Mouse (Mus musculus) MEL (cell line): Measurements from ENCODE around the gene Slc24a1. TPM values are rescaled to one million over a fixed set of nuclear protein-coding genes. Genes with fewer than 3 reads are reported as not detected.
A peak's percentile ranks its signal among the peaks of the same experiment; 100 is the strongest.

ENCODE experiments used
- DNase-seq: peaks from one replicate; pipeline ENCODE4 v3.0.0; 2011; ENCODE audit warnings: low read depth, low spot score
- H3K27ac ChIP-seq: 2 replicates; pipeline ENCODE4 v1.5.1; 2012; ENCODE audit warnings: low read depth, mild to moderate bottlenecking, control low read depth, low read length, moderate library complexity; ENCODE audit not compliant: control insufficient read depth
- H3K27me3 ChIP-seq, 2 experiments: fragments of 150-350 bp in 1 of 2; sonication (generic) in 1 of 2; 2 replicates each; pipeline ENCODE4 v1.6.1; 2012; ENCODE audit warnings: low read length in 2 of 2, mild to moderate bottlenecking in 2 of 2, improper control_type of control experiment in 1 of 2, moderate library complexity in 1 of 2; ENCODE audit not compliant: insufficient read depth in 2 of 2, control insufficient read depth in 1 of 2
- H3K36me3 ChIP-seq, 2 experiments: 2 replicates each; pipeline ENCODE4 v1.6.1; 2012 to 2014; ENCODE audit warnings: low read length in 2 of 2, improper control_type of control experiment in 1 of 2, inconsistent platforms in 1 of 2, mild to moderate bottlenecking in 1 of 2; ENCODE audit not compliant: insufficient read depth in 2 of 2, control insufficient read depth in 1 of 2
- H3K4me1 ChIP-seq, 2 experiments: fragments of 150-350 bp in 1 of 2; sonication (generic) in 1 of 2; 2 replicates each; pipeline ENCODE4 v1.6.1; 2012; ENCODE audit warnings: low read length in 2 of 2, improper control_type of control experiment in 1 of 2, mild to moderate bottlenecking in 1 of 2; ENCODE audit not compliant: insufficient read depth in 2 of 2, control insufficient read depth in 1 of 2
- H3K4me3 ChIP-seq, 2 experiments: fragments of 150-350 bp in 1 of 2; sonication (generic) in 1 of 2; 2 replicates each; pipeline ENCODE4 v1.5.1; 2012; ENCODE audit warnings: low read depth in 2 of 2, low read length in 2 of 2, mild to moderate bottlenecking in 2 of 2, moderate library complexity in 2 of 2, control low read depth in 1 of 2, improper control_type of control experiment in 1 of 2; ENCODE audit not compliant: control insufficient read depth in 1 of 2, insufficient read depth in 1 of 2
- H3K79me2 ChIP-seq: 2 replicates; pipeline ENCODE4 v1.6.1; 2012; ENCODE audit warnings: mild to moderate bottlenecking, low read length, moderate library complexity; ENCODE audit not compliant: control insufficient read depth, poor library complexity, insufficient read depth
- H3K9ac ChIP-seq: 2 replicates; pipeline ENCODE4 v1.6.1; 2012; ENCODE audit warnings: low read depth, mild to moderate bottlenecking, control low read depth, low read length, moderate library complexity; ENCODE audit not compliant: control insufficient read depth, poor library complexity, severe bottlenecking
- H3K9me3 ChIP-seq: fragments of 150-350 bp; sonication (generic); replicated peaks from 2 replicates; pipeline ENCODE4 v1.6.1; 2012; ENCODE audit warnings: mild to moderate bottlenecking, low read length, improper control_type of control experiment, moderate library complexity; ENCODE audit not compliant: insufficient read depth
- BHLHE40 ChIP-seq: IDR thresholded peaks from 2 replicates; pipeline ENCODE4 v1.6.1; 2012; ENCODE audit warnings: low read depth, mild to moderate bottlenecking, inconsistent platforms, low read length, improper control_type of control experiment, borderline replicate concordance
- CHD1 ChIP-seq: IDR thresholded peaks from 2 replicates; pipeline ENCODE4 v1.6.1; 2012; ENCODE audit warnings: low read depth, mild to moderate bottlenecking, inconsistent platforms, low read length, improper control_type of control experiment
- CHD2 ChIP-seq: IDR thresholded peaks from 2 replicates; pipeline ENCODE4 v1.6.1; 2011; ENCODE audit warnings: low read length, improper control_type of control experiment
- ETS1 ChIP-seq: IDR thresholded peaks from 2 replicates; pipeline ENCODE4 v1.6.1; 2012; ENCODE audit warnings: low read depth, mild to moderate bottlenecking, inconsistent platforms, low read length, improper control_type of control experiment, moderate library complexity
- GABPA ChIP-seq: IDR thresholded peaks from 2 replicates; pipeline ENCODE4 v1.6.1; 2012; ENCODE audit warnings: low read depth, mild to moderate bottlenecking, inconsistent platforms, low read length, improper control_type of control experiment, moderate library complexity
- GATA1 ChIP-seq: IDR thresholded peaks from 2 replicates; pipeline ENCODE4 v1.6.1; 2011; ENCODE audit warnings: low read depth, low read length, improper control_type of control experiment
- HCFC1 ChIP-seq: IDR thresholded peaks from 2 replicates; pipeline ENCODE4 v1.6.1; 2012; ENCODE audit warnings: low read depth, mild to moderate bottlenecking, inconsistent platforms, low read length, improper control_type of control experiment, moderate library complexity
- JUND ChIP-seq: IDR thresholded peaks from 2 replicates; pipeline ENCODE4 v1.6.1; 2011; ENCODE audit warnings: low read depth, mild to moderate bottlenecking, improper control_type of control experiment, low read length
- KAT2A ChIP-seq: conservative IDR thresholded peaks from 2 replicates; pipeline ENCODE4 v1.6.1; 2012; ENCODE audit warnings: low read depth, low read length, improper control_type of control experiment, inconsistent platforms
- MAFK ChIP-seq: IDR thresholded peaks from 2 replicates; pipeline ENCODE4 v1.6.1; 2011; ENCODE audit warnings: low read depth, mild to moderate bottlenecking, low read length, improper control_type of control experiment, borderline replicate concordance
- MAZ ChIP-seq: IDR thresholded peaks from 2 replicates; pipeline ENCODE4 v1.6.1; 2012; ENCODE audit warnings: low read depth, mild to moderate bottlenecking, inconsistent platforms, low read length, improper control_type of control experiment
- MEF2A ChIP-seq: IDR thresholded peaks from 2 replicates; pipeline ENCODE4 v1.6.1; 2014; ENCODE audit warnings: low read depth, mild to moderate bottlenecking, inconsistent platforms, low read length, improper control_type of control experiment; ENCODE audit not compliant: poor library complexity, insufficient replicate concordance, severe bottlenecking; ENCODE audit errors: extremely low read depth
- MYB ChIP-seq: IDR thresholded peaks from 2 replicates; pipeline ENCODE4 v1.6.1; 2011; ENCODE audit warnings: mild to moderate bottlenecking, low read depth, low read length, improper control_type of control experiment
- MYC ChIP-seq: IDR thresholded peaks from 2 replicates; pipeline ENCODE4 v1.6.1; 2011; ENCODE audit warnings: low read depth, mild to moderate bottlenecking, low read length, improper control_type of control experiment, moderate library complexity
- NELFE ChIP-seq: IDR thresholded peaks from 2 replicates; pipeline ENCODE4 v1.6.1; 2011; ENCODE audit warnings: low read depth, low read length, improper control_type of control experiment
- NRF1 ChIP-seq: IDR thresholded peaks from 2 replicates; pipeline ENCODE4 v1.6.1; 2014; ENCODE audit warnings: low read depth, mild to moderate bottlenecking, inconsistent platforms, low read length, improper control_type of control experiment, moderate library complexity; ENCODE audit not compliant: poor library complexity, insufficient read depth, severe bottlenecking
- POLR2A ChIP-seq, 2 experiments: IDR thresholded peaks; 2 replicates each; pipeline ENCODE4 v1.6.1; 2011 to 2012; ENCODE audit warnings: low read length in 2 of 2, mild to moderate bottlenecking in 2 of 2, control low read depth in 1 of 2, improper control_type of control experiment in 1 of 2, low read depth in 1 of 2, moderate library complexity in 1 of 2; ENCODE audit not compliant: control insufficient read depth in 1 of 2, insufficient read depth in 1 of 2, poor library complexity in 1 of 2
- POLR2AphosphoS2 ChIP-seq: IDR thresholded peaks from 2 replicates; pipeline ENCODE4 v1.6.1; 2011; ENCODE audit warnings: low read length, improper control_type of control experiment
- RAD21 ChIP-seq: IDR thresholded peaks from 2 replicates; pipeline ENCODE4 v1.6.1; 2011; ENCODE audit warnings: mild to moderate bottlenecking, low read depth, low read length, improper control_type of control experiment
- RCOR1 ChIP-seq: IDR thresholded peaks from 2 replicates; pipeline ENCODE4 v1.6.1; 2012; ENCODE audit warnings: low read depth, mild to moderate bottlenecking, inconsistent platforms, low read length, improper control_type of control experiment
- SIN3A ChIP-seq: IDR thresholded peaks from 2 replicates; pipeline ENCODE4 v1.6.1; 2012; ENCODE audit warnings: low read length, improper control_type of control experiment, inconsistent platforms
- SMC3 ChIP-seq: IDR thresholded peaks from 2 replicates; pipeline ENCODE4 v1.6.1; 2011; ENCODE audit warnings: low read depth, low read length, improper control_type of control experiment
- TAL1 ChIP-seq: IDR thresholded peaks from 2 replicates; pipeline ENCODE4 v1.6.1; 2012; ENCODE audit warnings: mild to moderate bottlenecking, inconsistent platforms, low read length, moderate library complexity, mixed read lengths
- TBP ChIP-seq: IDR thresholded peaks from 2 replicates; pipeline ENCODE4 v1.8.0; 2011; ENCODE audit warnings: low read depth, low read length, improper control_type of control experiment
- TCF12 ChIP-seq: IDR thresholded peaks from 2 replicates; pipeline ENCODE4 v1.6.1; 2014; ENCODE audit warnings: low read depth, mild to moderate bottlenecking, inconsistent platforms, low read length, improper control_type of control experiment, moderate library complexity
- UBTF ChIP-seq: IDR thresholded peaks from 2 replicates; pipeline ENCODE4 v1.6.1; 2012; ENCODE audit warnings: low read depth, mild to moderate bottlenecking, inconsistent platforms, low read length, improper control_type of control experiment, moderate library complexity, borderline replicate concordance; ENCODE audit not compliant: insufficient read depth
- USF1 ChIP-seq: IDR thresholded peaks from 2 replicates; pipeline ENCODE4 v1.6.1; 2014; ENCODE audit warnings: low read depth, mild to moderate bottlenecking, inconsistent platforms, low read length, improper control_type of control experiment, moderate library complexity
- USF2 ChIP-seq, 2 experiments: IDR thresholded peaks; 2 replicates each; pipeline ENCODE4 v1.6.1; 2011 to 2012; ENCODE audit warnings: improper control_type of control experiment in 2 of 2, low read length in 2 of 2, borderline replicate concordance in 1 of 2, inconsistent platforms in 1 of 2, low read depth in 1 of 2, mild to moderate bottlenecking in 1 of 2; ENCODE audit not compliant: insufficient read depth in 1 of 2
- ZC3H11A ChIP-seq: IDR thresholded peaks from 2 replicates; pipeline ENCODE4 v1.6.1; 2012; ENCODE audit warnings: low read depth, mild to moderate bottlenecking, inconsistent platforms, low read length, improper control_type of control experiment
- ZKSCAN1 ChIP-seq: IDR thresholded peaks from 2 replicates; pipeline ENCODE4 v1.6.1; 2012; ENCODE audit warnings: low read depth, mild to moderate bottlenecking, inconsistent platforms, low read length, improper control_type of control experiment, moderate library complexity
- ZNF384 ChIP-seq: IDR thresholded peaks from 2 replicates; pipeline ENCODE4 v1.6.1; 2012; ENCODE audit warnings: low read depth, mild to moderate bottlenecking, inconsistent platforms, low read length, improper control_type of control experiment
- polyA plus RNA-seq, 2 experiments: library from polyadenylated mRNA; stranded (reverse) in 1 of 2; unstranded in 1 of 2; fragments of >175 nt in 1 of 2; fragments of >200 nt in 1 of 2; gene quantifications; 2 replicates each; pipeline versions ENCODE4 v1.2.1 to v1.2.4; 2012; ENCODE audit warnings: low replicate concordance in 2 of 2, low read depth in 1 of 2; ENCODE audit not compliant: insufficient read length in 2 of 2, insufficient read depth in 1 of 2, missing spikeins in 1 of 2
- total RNA-seq: library from RNA; depleted of rRNA; stranded (reverse); fragments of 300-350 nt; gene quantifications from 2 replicates; pipeline ENCODE4 v1.2.3, GENCODE M21; 2012

The Slc24a1 gene
- total and polyA plus RNA-seq, 3 experiments, result 0.07 TPM; not detected in 2

DNA sequence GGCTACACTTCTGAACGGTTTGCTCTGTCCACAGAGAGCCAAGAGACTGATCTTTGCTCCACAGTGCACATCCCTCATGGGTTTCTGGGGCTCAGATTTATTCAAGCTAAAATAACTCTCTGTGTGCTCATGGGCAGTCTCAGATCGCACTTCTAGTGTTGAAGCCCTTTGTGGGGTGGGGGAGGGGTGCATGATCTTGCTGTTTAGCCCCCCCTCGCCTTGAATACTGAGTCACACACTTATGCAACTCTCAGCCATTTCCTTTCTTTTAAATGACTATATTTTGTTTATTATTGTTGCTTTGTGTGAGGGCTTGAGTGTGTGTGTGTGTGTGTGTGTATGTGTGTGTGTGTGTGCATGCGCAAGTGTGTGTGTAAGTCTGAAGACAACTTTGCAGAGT, 12.1 kb downstream of the Slc24a1 start:
- no peak overlapping the region; the same call in 1 of the 2 replicates for H3K27ac ChIP-seq
- peak overlapping the region; percentile 55 for H3K9ac ChIP-seq
- H3K27me3 ChIP-seq, result no peaks in the 10 kb centered on the region
- peaks cover 12 to 40% of the 10 kb centered on the region in 2 experiments; a peak in 3 of 4 replicates for H3K4me1 ChIP-seq
- no peaks in the 10 kb centered on the region for H3K79me2 ChIP-seq
- peak; percentile 43 for DNase-seq
- peaks cover 0 to 16% of the 10 kb centered on the region in 2 experiments; a peak in 2 of 4 replicates for H3K36me3 ChIP-seq
- TF ChIP-seq TAL1 (no peak), USF2 (IDR thresholded peaks at IDR 0.05; ENCODE audit: borderline replicate concordance in 1 of 2, insufficient read depth in 1 of 2, low read depth in 1 of 2, low read length in 2 of 2) (no peak), RCOR1 (no peak), MAFK (no peak), USF1 (no peak), ZC3H11A (no peak), NELFE (no peak), ZNF384 (no peak), SMC3 (no peak), TBP (no peak), RAD21 (no peak), TCF12 (no peak), MAZ (no peak), GATA1 (no peak), POLR2AphosphoS2 (no peak), KAT2A (no peak), UBTF (no peak), MEF2A (no peak)
- H3K4me3 ChIP-seq, result peak overlapping the region; percentile 47 to 50
- no peaks in the 10 kb centered on the region for H3K9me3 ChIP-seq

DNA sequence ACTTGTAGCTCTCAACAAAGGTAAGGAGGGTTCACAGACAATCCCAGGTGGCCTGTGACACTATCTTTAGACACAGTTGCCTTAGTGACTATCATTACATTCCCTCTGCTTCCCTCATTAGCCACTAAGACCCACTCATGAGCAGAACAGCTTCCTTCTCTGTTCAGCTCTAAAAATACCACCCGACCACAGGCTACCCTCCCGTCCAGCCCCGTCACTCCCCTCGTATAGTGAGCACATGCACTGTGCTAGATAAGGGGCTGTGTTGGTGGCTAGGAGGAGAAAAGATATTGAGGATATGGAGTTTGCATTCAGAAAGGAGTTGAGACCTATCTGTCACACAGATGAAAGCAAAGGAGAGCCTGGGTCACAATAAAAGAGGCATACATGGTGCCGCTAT, 12.9 kb downstream of the Slc24a1 start:
- DNase-seq, result peak; percentile 87
- Histone ChIP-seq H3K9me3 (no peaks in the 10 kb centered on the region), H3K4me3 (peak overlapping the region; percentile 47 to 50), H3K36me3 (peaks cover 0 to 16% of the 10 kb centered on the region in 2 experiments; a peak in 2 of 4 replicates), H3K27me3 (no peaks in the 10 kb centered on the region), H3K27ac (peak overlapping the region; percentile 76), H3K4me1 (peaks cover 12 to 43% of the 10 kb centered on the region in 2 experiments; a peak in 3 of 4 replicates), H3K79me2 (no peaks in the 10 kb centered on the region), H3K9ac (peak overlapping the region; percentile 55)
- TF ChIP-seq ETS1 (peak; percentile 89), MYC (peak; percentile 72; the same call in 1 of the 2 replicates), NELFE (no peak; the same call in 1 of the 2 replicates), SIN3A (peak; percentile 76), RAD21 (no peak; the same call in 1 of the 2 replicates), JUND (no peak), NRF1 (no peak), CHD2 (no peak), ZC3H11A (no peak), UBTF (no peak), MYB (no peak), RCOR1 (peak; percentile 55), USF1 (peak; percentile 31; the same call in 1 of the 2 replicates), MAZ (no peak), GABPA (no peak), POLR2A (IDR thresholded peaks at IDR 0.05; ENCODE audit: control insufficient read depth in 1 of 2, insufficient read depth in 1 of 2, low read depth in 1 of 2, low read length in 2 of 2, poor library complexity in 1 of 2) (no peak), SMC3 (peak; percentile 14), BHLHE40 (peak; percentile 87), CHD1 (peak; percentile 56; the same call in 1 of the 2 replicates), ZKSCAN1 (no peak), HCFC1 (no peak)
